Mouse (Mus musculus): ENCODE measurements around the gene Cnr2.

GRCm38 (mm10) chr4:135898380-135899049 lies 3.3 kb downstream of the Cnr2 start:
- TF ChIP-seq HCFC1 (IDR thresholded peaks at IDR 0.05; ENCODE audit: borderline replicate concordance, insufficient read depth, low read length): no peak
- TF ChIP-seq ZNF384 (IDR thresholded peaks at IDR 0.05; ENCODE audit: low read depth, low read length): no peak
- TF ChIP-seq ZC3H11A (IDR thresholded peaks at IDR 0.05; ENCODE audit: borderline replicate concordance, low read depth, low read length): no peak
